Mouse (Mus musculus) olfactory bulb, adult 2 months (tissue): Measurements from ENCODE around the gene Usf3.

Experiments used
- CTCF ChIP-seq: fragments of 200-500 bp; IDR thresholded peaks from 2 replicates; pipeline ENCODE4 v1.5.1; 2012; ENCODE audit warnings: low read depth, mild to moderate bottlenecking, low read length, moderate library complexity; ENCODE audit not compliant: insufficient read depth
- POLR2A ChIP-seq: fragments of 200-500 bp; IDR thresholded peaks from 2 replicates; pipeline ENCODE4 v1.6.1; 2012; ENCODE audit warnings: mild to moderate bottlenecking, low read depth, low read length, moderate library complexity; ENCODE audit not compliant: insufficient read depth

GRCm38 (mm10) chr16:44138377-44138978, 34.6 kb upstream of the Usf3 start:
- TF ChIP-seq CTCF, result no peak
- TF ChIP-seq POLR2A, result no peak
